Comparison of ENCODE assay signal across 28 mouse cellular contexts in the genomic region with DNA sequence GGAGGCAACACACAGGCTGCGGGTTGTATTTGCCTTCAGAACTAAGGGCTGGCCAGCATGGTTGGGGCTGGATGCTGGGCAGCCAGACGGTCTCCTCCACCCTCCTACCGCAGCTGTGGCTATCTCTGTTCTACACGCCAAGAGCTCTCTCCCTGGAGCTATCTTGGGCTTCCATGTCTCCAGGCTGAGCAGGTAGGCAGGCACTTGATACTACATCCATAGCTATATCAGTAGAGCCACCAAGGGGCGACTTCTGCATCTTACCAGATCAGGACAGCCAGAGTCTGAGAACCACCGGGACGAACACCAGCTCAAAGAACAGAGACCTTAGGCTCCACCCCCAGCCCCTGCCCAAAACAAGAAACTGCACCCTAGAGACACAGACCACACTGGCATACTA. TPM values are rescaled to one million over a fixed set of nuclear protein-coding genes. Genes with fewer than 3 reads are reported as not detected.
DNase-seq lines count a peak whose midpoint lies in the region; ATAC-seq lines count a peak whose summit lies in the region.
"Had no signal": no experiment of that assay in that cellular context is flagged by ENCODE, and none has a peak within 500 bp of the region (broad histone marks: within the 10 kb centered on the region; RNA-seq: fewer than 3 reads in every experiment).

No protein-coding gene starts in this region.

- H3K4me3 ChIP-seq in liver, embryonic 11.5 days (ENCODE audit: low read depth, low read length), result no peak overlapping the region
- H3K4me3 ChIP-seq in liver, embryonic 16.5 days (ENCODE audit: low read depth, low read length), result no peak overlapping the region
- H3K4me3 ChIP-seq: embryonic facial prominence, embryonic 12.5 days; forebrain, embryonic 10.5 days; hindbrain, embryonic 10.5 days; intestine, embryonic 15.5 days; limb, embryonic 13.5 days; midbrain, embryonic 12.5 days; myocyte; neural tube, embryonic 13.5 days; stomach, embryonic 15.5 days had no signal

- no peaks in the 10 kb centered on the region for H3K9me3 ChIP-seq in liver, embryonic 11.5 days (ENCODE audit: control insufficient read depth, low read length)
- H3K9me3 ChIP-seq in liver, embryonic 16.5 days (replicated peaks; ENCODE audit: control insufficient read depth, low read length), result no peaks in the 10 kb centered on the region
- H3K9me3 ChIP-seq: embryonic facial prominence, embryonic 12.5 days; forebrain, embryonic 10.5 days; hindbrain, embryonic 10.5 days; intestine, embryonic 15.5 days; limb, embryonic 13.5 days; midbrain, embryonic 12.5 days; neural tube, embryonic 13.5 days; stomach, embryonic 15.5 days had no signal

- no peaks in the 10 kb centered on the region for H3K36me3 ChIP-seq in liver, embryonic 11.5 days (ENCODE audit: control insufficient read depth, insufficient read depth, low read length)
- no peaks in the 10 kb centered on the region for H3K36me3 ChIP-seq in liver, embryonic 16.5 days (ENCODE audit: control insufficient read depth, insufficient read depth)
- H3K36me3 ChIP-seq: limb, embryonic 13.5 days; stomach, embryonic 15.5 days had no signal

- no peak overlapping the region; the same call in 1 of the 2 replicates for H3K9ac ChIP-seq in liver, embryonic 11.5 days (ENCODE audit: low read depth, low read length)
- H3K9ac ChIP-seq in liver, embryonic 16.5 days (ENCODE audit: low read depth, low read length), result no peak overlapping the region
- H3K9ac ChIP-seq: embryonic facial prominence, embryonic 12.5 days; forebrain, postnatal 0 days; intestine, embryonic 15.5 days; limb, embryonic 13.5 days; lung, embryonic 14.5 days; midbrain, embryonic 12.5 days; neural tube, embryonic 13.5 days; stomach, embryonic 15.5 days had no signal

- H3K27ac ChIP-seq in liver, embryonic 11.5 days (ENCODE audit: low read depth, low read length), result peak overlapping the region; percentile 65
- H3K27ac ChIP-seq in liver, embryonic 16.5 days (ENCODE audit: low read length), result no peak overlapping the region
- H3K27ac ChIP-seq: embryonic facial prominence, embryonic 12.5 days; forebrain, embryonic 10.5 days; hindbrain, embryonic 10.5 days; hindbrain, postnatal 0 days; intestine, embryonic 15.5 days; limb, embryonic 13.5 days; midbrain, embryonic 12.5 days; neural tube, embryonic 13.5 days; stomach, embryonic 15.5 days had no signal

- H3K4me1 ChIP-seq in liver, embryonic 11.5 days (replicated peaks; ENCODE audit: control insufficient read depth, insufficient read depth, low read length), result peaks cover 13% of the 10 kb centered on the region
- peaks cover 3% of the 10 kb centered on the region for H3K4me1 ChIP-seq in liver, embryonic 16.5 days (ENCODE audit: control insufficient read depth, low read depth, low read length)
- H3K4me1 ChIP-seq: intestine, embryonic 15.5 days; limb, embryonic 13.5 days; midbrain, embryonic 12.5 days; stomach, embryonic 15.5 days had no signal

- WGBS in liver, embryonic 11.5 days, result 41% methylated on average over 7 of the region's 7 CpGs
- 19% methylated on average over 7 of the region's 7 CpGs for WGBS in liver, embryonic 16.5 days (ENCODE audit: insufficient replicate concordance)

- H3K4me2 ChIP-seq in liver, embryonic 11.5 days, result peak overlapping the region; percentile 37
- H3K4me2 ChIP-seq in liver, embryonic 16.5 days (ENCODE audit: low read depth, low read length), result no peak overlapping the region
- H3K4me2 ChIP-seq: embryonic facial prominence, embryonic 12.5 days; intestine, embryonic 15.5 days; limb, embryonic 13.5 days; lung, embryonic 14.5 days; midbrain, embryonic 12.5 days; neural tube, embryonic 13.5 days; stomach, embryonic 15.5 days had no signal

- peaks cover 2% of the 10 kb centered on the region; the same call in 1 of the 2 replicates for H3K27me3 ChIP-seq in liver, embryonic 11.5 days (replicated peaks; ENCODE audit: control insufficient read depth, insufficient read depth, low read length)
- H3K27me3 ChIP-seq in liver, embryonic 16.5 days (ENCODE audit: control insufficient read depth, insufficient read depth, low read depth, low read length), result no peaks in the 10 kb centered on the region
- H3K27me3 ChIP-seq: intestine, embryonic 15.5 days; midbrain, embryonic 12.5 days; Patski; stomach, embryonic 15.5 days had no signal

- peak; percentile 90 for ATAC-seq in liver, embryonic 11.5 days (replicated peaks; ENCODE audit: low FRiP score)
- ATAC-seq in liver, embryonic 16.5 days (ENCODE audit: low read depth), result peak; percentile 63
- ATAC-seq: forebrain, postnatal 0 days; hindbrain, postnatal 0 days; intestine, embryonic 15.5 days; Patski had no signal

- DNase-seq in c-Kit-positive CD71-positive TER-119-negative erythroid progenitor cells, embryonic 14.5 days (ENCODE audit: low read depth), result peak; percentile 25
- DNase-seq in liver, embryonic 11.5 days (ENCODE audit: low spot score), result no peak
- no peak for DNase-seq in spleen, adult 12 weeks (ENCODE audit: low spot score)
- no peak for DNase-seq in lung, adult 18-20 months
- no peak for DNase-seq in right cerebral cortex, postnatal 14 days
- DNase-seq: adrenal gland, postnatal 10 days; B cell, adult 2 months; cerebellum, adult 11 months; cerebellum, adult 9-10 months; cerebellum, postnatal 36 days; forebrain, postnatal 0 days; heart, postnatal 14 days; kidney, adult 8-10 months; kidney, postnatal 10 days; lung, embryonic 14.5 days; lung, postnatal 14 days had no signal

RNA-seq across cellular contexts. Expression of a gene that starts 43.4 kb away (rescaled TPM):
- polyA plus RNA-seq in liver, embryonic 11.5 days (2014; fragmentation: Nextera tagmentation; extraction: Ambion mirVana), result 0.56 and 0.78 TPM in 2 replicates
- 0.44 and 0.53 TPM in 2 replicates for polyA plus RNA-seq in liver, embryonic 16.5 days (2015; fragmentation: Nextera tagmentation; extraction: Ambion mirVana)

RNA-seq across cellular contexts. Expression of a gene that starts 47.0 kb away (rescaled TPM):
- 2.2 and 2.3 TPM in 2 replicates for polyA plus RNA-seq in liver, embryonic 11.5 days (2014; fragmentation: Nextera tagmentation; extraction: Ambion mirVana)
- polyA plus RNA-seq in liver, embryonic 16.5 days (2015; fragmentation: Nextera tagmentation; extraction: Ambion mirVana), result 0.46 and 0.67 TPM in 2 replicates
